Mouse (Mus musculus) bone marrow macrophage, adult 2 months (primary cell): ENCODE measurements around the gene Grap.

Source experiments
- CTCF ChIP-seq: IDR thresholded peaks from 2 replicates; pipeline ENCODE4 v1.5.1; 2012; ENCODE audit warnings: low read depth, mild to moderate bottlenecking, low read length, moderate library complexity
- POLR2A ChIP-seq: IDR thresholded peaks from 2 replicates; pipeline ENCODE4 v1.6.1; 2012; ENCODE audit warnings: mild to moderate bottlenecking, low read depth, low read length, borderline replicate concordance

DNA sequence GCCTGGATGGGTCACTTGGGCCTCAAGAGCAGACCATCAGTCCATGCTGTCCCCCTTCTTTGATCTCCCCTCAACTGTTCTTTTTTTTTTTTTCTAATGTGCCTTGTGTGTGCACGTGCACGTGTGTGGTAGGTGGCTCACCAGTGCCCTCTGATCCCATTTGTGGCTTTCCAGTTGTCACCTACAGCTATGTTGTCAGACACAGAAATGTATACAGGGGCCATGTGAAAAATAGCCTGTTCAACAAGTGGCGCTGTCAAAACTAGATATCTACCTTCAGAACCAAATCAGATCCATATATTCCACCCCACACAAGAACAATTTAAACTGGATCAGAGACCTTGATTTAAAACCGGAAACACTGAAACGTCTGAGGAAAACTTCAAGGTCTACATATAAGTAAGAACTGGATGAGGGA, 3.9 kb upstream of the Grap start:
- TF ChIP-seq CTCF (no peak), POLR2A (no peak)
